Mouse (Mus musculus) lung, postnatal 0 days (tissue): ENCODE results near the gene Rflna.

Experiments
- CTCF ChIP-seq: IDR thresholded peaks from 2 replicates; pipeline ENCODE4 v1.5.1; 2016; ENCODE audit warnings: antibody characterized with exemption, mild to moderate bottlenecking
- EP300 ChIP-seq: IDR thresholded peaks from 2 replicates; pipeline ENCODE4 v1.6.1; 2016; ENCODE audit warnings: antibody characterized with exemption, mild to moderate bottlenecking, control low read depth

DNA sequence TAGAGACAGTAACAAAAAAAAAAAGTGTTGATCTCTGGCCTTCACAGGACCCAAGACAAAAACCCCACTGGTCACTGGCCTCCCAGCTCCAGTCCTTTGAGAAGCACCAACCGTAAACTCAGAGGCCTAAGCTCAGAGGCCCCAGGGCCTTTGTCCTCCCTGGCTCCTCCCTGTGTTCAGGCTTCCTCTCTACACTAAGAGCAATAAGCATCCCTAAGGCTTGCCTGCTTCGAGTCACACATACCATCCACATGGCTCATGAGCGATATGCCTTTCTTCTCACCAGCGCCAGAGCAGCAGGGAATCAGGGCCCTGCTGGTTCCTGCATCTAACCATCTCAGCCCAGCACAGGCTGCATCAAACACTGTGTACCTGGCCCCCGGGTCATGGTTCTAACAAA, 42.2 kb downstream of the Rflna start:
- TF ChIP-seq CTCF (no peak), EP300 (no peak)
